In genomic region chr2:127430238-127430637, GRCm38 (mm10) we compare ENCODE assay signal across 9 mouse cellular contexts. TPM values are rescaled to one million over a fixed set of nuclear protein-coding genes. Genes with fewer than 3 reads are reported as not detected.
A peak's percentile ranks its signal among the peaks of the same experiment; 100 is the strongest.
DNase-seq lines count a peak whose midpoint lies in the region; ATAC-seq and TF ChIP-seq lines count a peak whose summit lies in the region.
"Had no signal": no experiment of that assay in that cellular context is flagged by ENCODE, and none has a peak within 500 bp of the region (broad histone marks: within the 10 kb centered on the region; RNA-seq: fewer than 3 reads in every experiment).

No protein-coding gene starts in this region.

- H3K9me3 ChIP-seq in forebrain, postnatal 0 days (ENCODE audit: low read length), result no peaks in the 10 kb centered on the region
- H3K9me3 ChIP-seq in forebrain, embryonic 12.5 days, result no peaks in the 10 kb centered on the region
- H3K9me3 ChIP-seq: neural tube, embryonic 12.5 days had no signal

- DNase-seq in forebrain, postnatal 0 days, result peak; percentile 70
- peak in 1 of 2 experiments; percentile 8 for DNase-seq in spleen, adult 2 months (ENCODE audit: low read depth in 1 of 2, low spot score in 2 of 2)
- no peak for DNase-seq in spleen, adult 12 weeks (ENCODE audit: low spot score)
- peak; percentile 73 for DNase-seq in kidney, postnatal 10 days
- peak; percentile 10 to 15 for DNase-seq in lung, adult 18-20 months

- 27% methylated on average over 3 of the region's 3 CpGs for WGBS in forebrain, postnatal 0 days
- whole genome bisulfite sequencing in forebrain, embryonic 12.5 days, result 28% methylated on average over 3 of the region's 3 CpGs
- 10% methylated on average over 3 of the region's 3 CpGs for whole genome bisulfite sequencing in spleen, adult 2 months

- no peaks in the 10 kb centered on the region for H3K27me3 ChIP-seq in forebrain, postnatal 0 days (ENCODE audit: insufficient read depth, low read length)
- H3K27me3 ChIP-seq in forebrain, embryonic 12.5 days, result no peaks in the 10 kb centered on the region
- no peaks in the 10 kb centered on the region for H3K27me3 ChIP-seq in spleen, adult 2 months (ENCODE audit: control insufficient read depth, insufficient read depth, low read length)

- peak; percentile 85 for TF ChIP-seq CTCF in forebrain, postnatal 0 days (IDR thresholded peaks at IDR 0.05; ENCODE audit: low read depth)
- TF ChIP-seq CTCF in spleen, adult 2 months (IDR thresholded peaks at IDR 0.05; ENCODE audit: extremely low read depth, insufficient read depth, insufficient read length, insufficient replicate concordance), result peak; percentile 27; the same call in 1 of the 2 replicates
- peak; percentile 79 for TF ChIP-seq CTCF in cortical plate, adult 2 months (IDR thresholded peaks at IDR 0.05; ENCODE audit: extremely low read depth, insufficient read depth, low read length)

- no peak overlapping the region for H3K9ac ChIP-seq in forebrain, postnatal 0 days
- H3K9ac ChIP-seq in forebrain, embryonic 12.5 days, result no peak overlapping the region
- H3K9ac ChIP-seq: neural tube, embryonic 12.5 days had no signal

- H3K36me3 ChIP-seq in forebrain, postnatal 0 days (ENCODE audit: insufficient read depth), result no peaks in the 10 kb centered on the region; the same call in 1 of the 2 replicates
- H3K36me3 ChIP-seq in forebrain, embryonic 12.5 days (replicated peaks), result peaks cover 16% of the 10 kb centered on the region; the same call in 1 of the 2 replicates
- no peaks in the 10 kb centered on the region for H3K36me3 ChIP-seq in spleen, adult 2 months (ENCODE audit: control insufficient read depth, insufficient read depth, low read length)

- H3K27ac ChIP-seq in forebrain, postnatal 0 days (ENCODE audit: low read depth, low read length), result no peak overlapping the region
- H3K27ac ChIP-seq in forebrain, embryonic 12.5 days, result no peak overlapping the region
- H3K27ac ChIP-seq in spleen, adult 2 months (ENCODE audit: insufficient read depth, low read length), result no peak overlapping the region
- H3K27ac ChIP-seq in cortical plate, adult 2 months (ENCODE audit: insufficient read depth, low read length), result no peak overlapping the region
- H3K27ac ChIP-seq: neural tube, embryonic 12.5 days had no signal

- TF ChIP-seq POLR2A in spleen, adult 2 months (IDR thresholded peaks at IDR 0.05; ENCODE audit: low read depth, low read length), result no peak
- no peak for TF ChIP-seq POLR2A in cortical plate, adult 2 months (IDR thresholded peaks at IDR 0.05; ENCODE audit: extremely low read depth, insufficient read depth, low read length)

- H3K4me1 ChIP-seq in forebrain, postnatal 0 days (ENCODE audit: insufficient read depth), result no peaks in the 10 kb centered on the region
- no peaks in the 10 kb centered on the region for H3K4me1 ChIP-seq in forebrain, embryonic 12.5 days
- no peaks in the 10 kb centered on the region for H3K4me1 ChIP-seq in spleen, adult 2 months (ENCODE audit: control insufficient read depth, insufficient read depth, insufficient read length)
- no peaks in the 10 kb centered on the region for H3K4me1 ChIP-seq in cortical plate, adult 2 months (ENCODE audit: control insufficient read depth, insufficient read depth, low read length)
- H3K4me1 ChIP-seq: neural tube, embryonic 12.5 days had no signal

- ATAC-seq in forebrain, postnatal 0 days, result no peak; the same call in 1 of the 2 replicates
- ATAC-seq in forebrain, embryonic 12.5 days (ENCODE audit: low FRiP score), result no peak
- ATAC-seq in erythroblast, adult 5-6 weeks (replicated peaks; ENCODE audit: low FRiP score, poor library complexity, severe bottlenecking), result no peak; the same call in 1 of the 2 replicates

- no peak overlapping the region for H3K4me3 ChIP-seq in forebrain, postnatal 0 days (ENCODE audit: low read depth, low read length)
- H3K4me3 ChIP-seq in forebrain, embryonic 12.5 days (replicated peaks), result no peak overlapping the region
- H3K4me3 ChIP-seq in spleen, adult 2 months (ENCODE audit: extremely low read depth, insufficient read depth, insufficient read length), result no peak overlapping the region
- H3K4me3 ChIP-seq in cortical plate, adult 2 months (ENCODE audit: insufficient read depth, low read length), result no peak overlapping the region
- H3K4me3 ChIP-seq: neural tube, embryonic 12.5 days had no signal

- H3K4me2 ChIP-seq in forebrain, postnatal 0 days (ENCODE audit: low read depth), result no peak overlapping the region
- no peak overlapping the region for H3K4me2 ChIP-seq in forebrain, embryonic 12.5 days
- H3K4me2 ChIP-seq: neural tube, embryonic 12.5 days had no signal

RNA-seq across cellular contexts. Expression of gene Gpat2, which starts 5.2 kb away (rescaled TPM):
- total RNA-seq in forebrain, postnatal 0 days (2014; rRNA removed), result 0.38 TPM in 1 of 2 replicates, not detected in the other
- polyA plus RNA-seq in forebrain, postnatal 0 days (2015; fragmentation: Nextera tagmentation; extraction: Ambion mirVana), result 0.06 and 0.11 TPM in 2 replicates
- 0.14 and 0.22 TPM in 2 replicates for polyA plus RNA-seq in forebrain, embryonic 12.5 days (2016; fragmentation: Nextera tagmentation; extraction: Ambion mirVana)
- polyA plus RNA-seq in spleen, adult 2 months (2012; rRNA removed), result 0.32 and 0.34 TPM in 2 replicates
- 0.13 and 0.25 TPM in 2 replicates for polyA plus RNA-seq in cortical plate, adult 2 months (2012; rRNA removed)
- not detected in 2 replicates for total RNA-seq in erythroblast, adult 5-6 weeks (2015; ENCODE audit: low replicate concordance)
- not detected in 2 replicates for total RNA-seq in erythroblast, adult 5-6 weeks (2017; ENCODE audit: low replicate concordance)

RNA-seq across cellular contexts. Expression of gene Fahd2a, which starts 14.1 kb away (rescaled TPM):
- total RNA-seq in forebrain, postnatal 0 days (2014; rRNA removed), result 26.3 and 28.8 TPM in 2 replicates
- 27.1 and 27.4 TPM in 2 replicates for polyA plus RNA-seq in forebrain, postnatal 0 days (2015; fragmentation: Nextera tagmentation; extraction: Ambion mirVana)
- polyA plus RNA-seq in forebrain, embryonic 12.5 days (2016; fragmentation: Nextera tagmentation; extraction: Ambion mirVana), result 24.9 and 25.4 TPM in 2 replicates
- 7.8 and 8.3 TPM in 2 replicates for polyA plus RNA-seq in spleen, adult 2 months (2012; rRNA removed)
- polyA plus RNA-seq in cortical plate, adult 2 months (2012; rRNA removed), result 37.4 and 38.2 TPM in 2 replicates
- 12.7 and 21.1 TPM in 2 replicates for total RNA-seq in erythroblast, adult 5-6 weeks (2015; ENCODE audit: low replicate concordance)
- total RNA-seq in erythroblast, adult 5-6 weeks (2017; ENCODE audit: low replicate concordance), result 0.42 TPM in 1 of 2 replicates, not detected in the other

Comparison
In these comparisons a context has a peak if more than half of its experiments do, and no peak if none do; other contexts are left out.
1. CTCF ChIP-seq: peak in every context shown above with its lines; median percentile 85 in forebrain, postnatal 0 days; 79 in cortical plate, adult 2 months; 27 in spleen, adult 2 months.